Mouse (Mus musculus) retina, embryonic 14.5 days (tissue): ENCODE measurements around the gene Atp10b.
A peak's percentile ranks its signal among the peaks of the same experiment; 100 is the strongest.

ENCODE experiments used
- DNase-seq: peaks from one replicate; pipeline ENCODE4 v3.0.0-alpha.2; 2015; ENCODE audit warnings: low spot score

The Atp10b gene

GRCm38 (mm10) chr11:43199358-43199757 lies 49.7 kb downstream of the Atp10b start:
- DNase-seq: no peak

GRCm38 (mm10) chr11:43200089-43200488 lies 50.4 kb downstream of the Atp10b start:
- no peak for DNase-seq

DNA sequence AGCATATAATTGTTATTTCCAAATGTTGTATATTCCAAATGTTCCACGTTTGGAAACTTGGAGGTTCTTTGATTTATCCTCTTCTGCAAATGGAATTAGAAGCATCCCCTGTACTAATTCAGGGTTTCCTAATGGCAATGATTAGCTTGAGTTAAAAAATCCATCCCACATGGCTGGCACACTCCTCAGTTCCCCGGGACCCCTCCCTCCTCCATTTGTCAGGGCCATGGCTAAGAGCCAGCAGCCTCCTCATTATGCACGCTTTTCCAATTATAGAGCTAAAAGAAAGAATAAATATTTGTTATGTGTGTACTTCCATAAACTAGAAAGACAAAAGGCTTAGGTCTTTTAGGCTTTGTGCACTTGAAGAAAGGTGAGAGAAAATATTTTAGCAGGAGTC lies 53.9 kb downstream of the Atp10b start:
- DNase-seq: no peak

- DNase-seq: peak; percentile 57
Measured at GRCm38 (mm10) chr11:43213134-43213533, 63.5 kb downstream of the Atp10b start.

GRCm38 (mm10) chr11:43213740-43214139 lies 64.1 kb downstream of the Atp10b start:
- no peak for DNase-seq

- peak; percentile 15 for DNase-seq
Measured at GRCm38 (mm10) chr11:43217021-43217420, 67.3 kb downstream of the Atp10b start.

DNA sequence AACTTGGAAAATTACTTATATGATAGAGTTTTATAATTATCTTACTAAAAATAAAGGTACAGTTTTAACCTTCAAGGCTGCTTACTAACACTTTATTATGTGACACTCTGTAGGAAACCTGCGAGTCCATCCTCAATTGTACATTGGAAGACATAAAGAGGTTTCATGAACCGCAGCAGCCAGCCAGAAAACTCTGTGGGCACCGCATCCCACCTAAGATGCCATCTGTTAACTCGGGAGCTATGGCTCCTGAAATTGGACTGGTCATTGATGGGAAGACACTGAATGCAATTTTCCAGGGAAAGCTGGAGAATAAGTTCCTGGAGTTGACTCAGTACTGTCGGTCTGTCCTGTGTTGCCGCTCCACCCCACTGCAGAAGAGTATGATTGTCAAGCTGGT lies 80.6 kb downstream of the Atp10b start:
- no peak for DNase-seq

DNA sequence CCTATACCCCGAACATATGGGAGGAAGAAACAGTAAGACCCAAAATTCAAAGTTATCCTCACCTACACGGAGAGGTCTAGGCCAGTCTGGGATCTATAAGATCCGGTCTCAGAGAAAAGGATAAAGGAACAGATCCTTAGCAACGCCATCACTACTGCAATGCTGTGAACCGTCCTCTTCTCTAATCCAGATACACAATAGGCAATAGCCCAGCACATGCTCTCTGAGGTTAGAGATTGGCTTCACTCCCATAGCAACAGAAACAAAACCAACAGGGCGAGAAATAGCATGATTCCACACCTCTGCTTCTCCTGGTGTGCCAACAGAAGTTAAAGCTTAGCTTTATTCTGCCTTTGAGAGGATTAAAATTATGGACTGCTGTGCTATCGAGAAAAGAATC lies 82.4 kb downstream of the Atp10b start:
- DNase-seq: no peak

DNA sequence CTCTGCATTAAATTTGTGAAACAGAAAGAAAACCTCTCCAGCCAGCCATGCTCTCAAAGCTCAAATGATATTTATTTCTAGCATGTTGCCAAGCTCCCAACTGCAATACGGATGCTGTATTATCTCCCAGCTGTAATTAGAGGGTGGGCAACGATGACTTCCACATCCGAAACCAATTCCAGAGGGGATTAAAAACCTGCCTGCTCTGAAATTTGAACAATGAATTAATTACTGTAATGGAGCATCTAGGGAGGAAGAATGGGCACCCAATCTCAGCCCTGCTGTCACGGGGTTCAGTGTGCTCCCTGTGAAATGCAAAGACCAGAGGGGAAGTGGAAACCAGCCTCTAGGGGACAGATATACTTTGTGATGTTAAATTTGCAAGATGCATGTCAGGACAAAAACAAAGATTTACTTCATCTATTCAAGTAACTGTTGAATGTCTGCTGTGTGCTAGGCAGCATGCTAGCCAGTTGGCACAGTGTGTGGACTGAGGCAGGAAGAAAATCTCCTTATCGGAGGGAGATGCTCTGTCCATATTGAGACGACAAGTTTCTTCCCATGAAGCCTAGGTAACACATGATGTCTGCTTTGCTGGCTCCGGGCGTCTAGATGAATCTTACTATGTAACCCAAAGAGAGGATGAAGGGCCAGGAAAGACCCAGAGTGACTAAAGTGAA lies 86.8 kb downstream of the Atp10b start:
- no peak for DNase-seq

DNA sequence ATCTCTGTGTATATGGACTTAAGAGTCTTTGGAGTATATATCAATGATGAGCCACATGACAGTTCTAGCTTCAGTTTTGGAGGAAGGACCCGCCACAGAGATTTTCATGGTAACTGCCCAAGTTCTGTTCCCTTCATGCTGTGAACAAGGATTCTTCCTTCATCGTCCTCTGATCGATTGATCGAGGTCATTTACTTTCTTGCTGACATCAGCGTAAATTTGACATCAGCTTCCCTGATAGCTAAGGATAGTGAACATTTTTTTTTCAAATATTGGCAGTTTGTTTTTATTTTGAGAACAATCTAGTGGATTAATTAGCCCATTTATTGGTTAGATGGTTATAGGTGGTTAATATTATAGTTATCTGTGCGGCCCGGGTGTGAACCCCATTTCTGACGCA lies 90.1 kb downstream of the Atp10b start:
- no peak for DNase-seq

- no peak for DNase-seq
Measured at GRCm38 (mm10) chr11:43253034-43253433, 103.4 kb downstream of the Atp10b start.

GRCm38 (mm10) chr11:43255262-43255661 lies 105.6 kb downstream of the Atp10b start:
- DNase-seq: peak; percentile 5

- no peak for DNase-seq
Measured at GRCm38 (mm10) chr11:43257291-43257690, 107.6 kb downstream of the Atp10b start.

DNA sequence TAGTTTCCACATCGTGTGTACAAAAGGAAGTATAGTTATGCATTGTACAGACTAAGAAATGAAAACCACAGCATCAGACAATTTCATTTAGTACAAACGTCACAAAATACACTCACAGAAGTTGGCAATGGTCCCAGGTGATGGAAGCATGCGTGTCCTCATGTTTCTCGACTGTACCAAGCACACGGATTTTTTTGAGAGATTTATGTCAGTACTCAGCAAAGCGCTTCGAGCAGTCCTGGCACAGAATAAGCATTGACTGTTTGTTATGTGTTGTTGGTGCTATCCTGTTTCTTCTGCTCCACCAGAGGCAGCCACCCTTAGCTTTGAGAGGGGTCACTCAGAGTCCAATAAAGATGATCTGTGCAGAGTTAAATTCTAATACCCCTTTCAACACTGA lies 108.1 kb downstream of the Atp10b start:
- no peak for DNase-seq

DNA sequence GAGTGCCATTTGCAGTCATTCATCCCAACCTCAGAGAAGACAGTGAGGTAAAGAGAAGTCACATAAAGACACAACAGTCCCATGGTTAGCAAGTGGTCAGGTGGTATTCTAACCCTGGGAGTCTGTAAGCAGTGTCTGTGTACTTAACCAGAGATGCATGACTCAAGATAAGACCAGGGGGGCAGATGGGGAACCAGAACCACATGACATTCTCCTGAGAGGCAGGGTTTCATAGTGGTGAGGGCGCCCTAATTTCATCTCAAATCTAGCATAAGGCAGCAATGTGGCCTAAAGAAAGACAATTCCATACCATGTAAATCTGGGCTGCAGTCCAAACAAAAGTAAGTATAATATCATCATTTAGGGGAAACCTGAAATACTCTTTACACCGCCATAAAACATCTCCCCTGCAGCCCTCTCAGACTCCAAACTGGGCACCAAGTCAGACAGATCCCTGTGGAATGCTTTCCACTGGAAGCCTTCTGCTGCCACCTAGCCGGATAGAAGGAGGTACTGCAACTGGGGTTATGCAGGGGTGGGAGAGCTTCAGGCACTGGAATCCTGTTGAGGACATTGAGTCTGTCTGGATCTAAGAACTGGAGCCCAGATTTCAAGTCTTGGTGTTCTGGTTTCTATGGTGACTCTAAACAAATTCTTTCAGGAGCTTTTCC lies 114.0 kb downstream of the Atp10b start:
- DNase-seq: peak; percentile 75

DNA sequence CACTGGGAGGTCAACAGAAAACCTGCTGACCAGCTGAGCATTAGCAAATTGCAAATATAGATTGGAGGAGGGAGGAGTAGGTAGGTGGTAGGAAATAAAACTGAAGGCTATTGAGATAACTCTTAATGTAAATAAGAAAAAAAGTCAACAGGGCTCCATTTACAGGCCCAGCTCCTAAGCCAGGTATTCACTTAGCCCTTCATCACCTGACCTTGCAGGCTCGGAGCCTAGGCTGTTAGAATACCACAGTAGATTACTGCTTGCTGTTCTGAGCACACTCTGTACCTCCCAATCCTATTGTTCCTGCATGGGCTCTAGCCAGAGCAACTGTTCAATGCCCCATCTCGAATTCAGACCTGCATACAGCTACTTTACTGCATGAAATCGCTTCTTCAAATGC lies 117.8 kb downstream of the Atp10b start:
- DNase-seq: no peak

DNA sequence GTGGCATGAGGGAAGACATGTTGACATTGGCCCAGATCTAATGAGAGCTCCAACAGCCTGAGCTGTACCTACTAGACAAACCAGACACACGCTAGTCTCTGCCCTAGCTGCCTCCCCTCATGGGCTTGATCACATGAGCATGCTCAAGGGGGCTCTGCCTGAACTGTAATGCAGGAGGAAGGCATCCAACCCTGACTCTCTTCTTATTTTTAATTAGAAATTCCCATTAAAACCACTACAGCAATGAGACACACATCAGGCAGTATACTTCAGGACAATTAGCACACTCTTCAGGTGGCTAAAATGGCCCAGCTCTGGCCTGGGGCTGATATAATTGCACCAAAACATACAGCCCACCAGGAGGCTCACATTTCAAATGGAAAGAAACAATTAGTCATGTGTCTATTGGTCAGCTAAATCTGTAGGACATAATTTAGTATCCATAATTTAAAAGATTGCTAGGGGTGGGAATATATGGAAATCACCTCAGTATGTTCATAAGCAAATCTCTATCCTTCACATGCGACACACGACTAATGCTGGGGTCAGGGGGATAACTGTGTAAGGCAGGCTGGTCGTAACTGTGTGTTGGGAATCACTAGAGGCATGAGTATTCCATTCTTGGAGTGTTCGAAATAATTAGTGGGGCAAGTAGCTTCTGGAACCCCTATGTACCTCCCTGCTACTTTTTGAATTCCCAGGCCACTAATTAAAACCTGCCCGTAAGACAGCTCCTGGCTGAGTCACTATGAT lies 120.0 kb downstream of the Atp10b start:
- no peak for DNase-seq

DNA sequence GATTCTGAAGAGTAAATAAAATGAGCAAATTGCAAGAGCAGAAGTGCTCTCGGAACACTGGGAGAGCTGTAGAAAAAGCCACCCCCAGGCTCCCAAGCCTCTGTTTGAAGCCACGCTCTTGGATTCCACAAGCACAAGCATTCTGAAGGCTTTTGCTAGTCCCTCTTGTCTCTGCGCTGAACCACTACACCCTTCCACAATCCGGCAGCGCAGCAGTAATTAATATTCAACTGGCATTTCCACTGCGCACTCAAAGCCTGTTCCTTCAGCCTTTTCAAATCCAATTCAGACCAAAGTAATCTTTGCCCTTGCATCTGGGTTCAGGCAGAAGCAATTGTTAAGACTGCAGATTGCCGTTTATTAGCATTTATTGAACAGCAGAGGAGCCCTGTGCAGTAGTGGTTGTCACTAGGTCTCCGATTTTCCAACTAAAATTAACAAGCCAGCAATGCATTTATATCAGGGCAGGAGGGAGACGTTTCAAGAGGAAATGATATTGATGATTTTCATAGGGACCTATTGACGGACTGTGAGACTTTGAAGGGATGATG lies 120.7 kb downstream of the Atp10b start:
- no peak for DNase-seq

- DNase-seq: no peak
Measured at GRCm38 (mm10) chr11:43273896-43274295, 124.2 kb downstream of the Atp10b start.

- no peak for DNase-seq
Measured at GRCm38 (mm10) chr11:43297584-43297983, 147.9 kb downstream of the Atp10b start.

GRCm38 (mm10) chr11:43311000-43311399 lies 161.3 kb downstream of the Atp10b start:
- peak; percentile 8 for DNase-seq
